Mouse (Mus musculus) intestine, embryonic 16.5 days (tissue): ENCODE data around the gene Lama1. TPM values are rescaled to one million over a fixed set of nuclear protein-coding genes. Genes with fewer than 3 reads are reported as not detected.

Experiments
- ATAC-seq: fragments of 200-750 bp; cut with Nextera tagmentation; 2 replicates; pipeline ENCODE4 v1.8.0; 2017; ENCODE audit warnings: moderate TSS enrichment, moderate library complexity
- H3K27ac ChIP-seq: fragments of 300-500 bp; sonication (generic); 2 replicates; pipeline ENCODE4 v1.5.1; 2014; ENCODE audit warnings: mild to moderate bottlenecking, low read length
- H3K27me3 ChIP-seq: fragments of 300-500 bp; sonication (generic); replicated peaks from 2 replicates; pipeline ENCODE4 v1.6.1; 2014; ENCODE audit warnings: low read length, control low read depth, mixed read lengths; ENCODE audit not compliant: control insufficient read depth, insufficient read depth
- H3K36me3 ChIP-seq: fragments of 300-500 bp; sonication (generic); 2 replicates; pipeline ENCODE4 v1.6.1; 2014; ENCODE audit warnings: low read length, control low read depth; ENCODE audit not compliant: control insufficient read depth, insufficient read depth
- H3K4me1 ChIP-seq: fragments of 300-500 bp; sonication (generic); 2 replicates; pipeline ENCODE4 v1.6.1; 2014; ENCODE audit warnings: low read length, control low read depth, mixed read lengths; ENCODE audit not compliant: control insufficient read depth, insufficient read depth
- H3K4me2 ChIP-seq: fragments of 300-500 bp; sonication (generic); 2 replicates; pipeline ENCODE4 v1.6.1; 2014; ENCODE audit warnings: low read depth, low read length, control low read depth
- H3K4me3 ChIP-seq: fragments of 300-500 bp; sonication (generic); 2 replicates; pipeline ENCODE4 v1.5.1; 2014; ENCODE audit warnings: mild to moderate bottlenecking, low read length
- H3K9ac ChIP-seq: fragments of 300-500 bp; sonication (generic); 2 replicates; pipeline ENCODE4 v1.6.1; 2014; ENCODE audit warnings: low read depth, low read length
- H3K9me3 ChIP-seq: fragments of 300-500 bp; sonication (generic); 2 replicates; pipeline ENCODE4 v1.6.1; 2016; ENCODE audit warnings: low read length, control low read depth; ENCODE audit not compliant: control insufficient read depth
- WGBS: fragments of 180-500 bp; shearing (Covaris S2); extraction: QIAGEN DNeasy Blood & Tissue Kit; methylation state at CpG from one replicate; pipeline ENCODE4 v1.1.7; 2014; 5-methylcytosine and 5-hydroxymethylcytosine counted together
- polyA plus RNA-seq: library from polyadenylated mRNA; unstranded; fragments of >200 nt; fragmentation: Nextera tagmentation; extraction: Ambion mirVana; gene quantifications from 2 replicates; pipeline ENCODE4 v1.2.1, GENCODE M21; 2015

The Lama1 gene
- polyA plus RNA-seq, 1 experiment from 2014 or later = 1.6 TPM

- H3K27me3 ChIP-seq = no peaks in the 10 kb centered on the region
- H3K9ac ChIP-seq = no peak overlapping the region
- 55% methylated on average over 13 of the region's 13 CpGs for WGBS
- no peak for ATAC-seq
- no peaks in the 10 kb centered on the region for H3K36me3 ChIP-seq
- no peaks in the 10 kb centered on the region for H3K4me1 ChIP-seq
- no peak overlapping the region for H3K4me2 ChIP-seq
- no peak overlapping the region for H3K27ac ChIP-seq
- H3K9me3 ChIP-seq = no peaks in the 10 kb centered on the region
- H3K4me3 ChIP-seq = no peak overlapping the region
These were observed 10.8 kb downstream of the Lama1 start for GRCm38 (mm10) chr17:67707793-67708364.

GRCm38 (mm10) chr17:67710377-67710781, 13.3 kb downstream of the Lama1 start:
- H3K36me3 ChIP-seq = no peaks in the 10 kb centered on the region
- ATAC-seq = no peak
- no peak overlapping the region for H3K9ac ChIP-seq
- H3K27me3 ChIP-seq = no peaks in the 10 kb centered on the region
- H3K4me3 ChIP-seq = no peak overlapping the region
- no peak overlapping the region for H3K27ac ChIP-seq
- H3K4me2 ChIP-seq = no peak overlapping the region
- WGBS = 60% methylated on average over 6 of the region's 6 CpGs
- no peaks in the 10 kb centered on the region for H3K9me3 ChIP-seq
- H3K4me1 ChIP-seq = no peaks in the 10 kb centered on the region

- no peak overlapping the region for H3K27ac ChIP-seq
- no peak for ATAC-seq
- no peaks in the 10 kb centered on the region for H3K27me3 ChIP-seq
- H3K36me3 ChIP-seq = no peaks in the 10 kb centered on the region
- H3K4me2 ChIP-seq = no peak overlapping the region
- no peaks in the 10 kb centered on the region for H3K4me1 ChIP-seq
- no peak overlapping the region for H3K4me3 ChIP-seq
- no peaks in the 10 kb centered on the region for H3K9me3 ChIP-seq
- 35% methylated on average over 4 of the region's 4 CpGs for WGBS
- no peak overlapping the region for H3K9ac ChIP-seq
These were observed 14.3 kb downstream of the Lama1 start for GRCm38 (mm10) chr17:67711361-67711760.

GRCm38 (mm10) chr17:67712929-67713328, 15.9 kb downstream of the Lama1 start:
- no peaks in the 10 kb centered on the region for H3K36me3 ChIP-seq
- H3K9ac ChIP-seq = no peak overlapping the region
- H3K4me3 ChIP-seq = no peak overlapping the region
- H3K4me1 ChIP-seq = no peaks in the 10 kb centered on the region
- WGBS = 78% methylated on average over 7 of the region's 7 CpGs
- no peak overlapping the region for H3K4me2 ChIP-seq
- no peaks in the 10 kb centered on the region for H3K27me3 ChIP-seq
- no peaks in the 10 kb centered on the region for H3K9me3 ChIP-seq
- no peak for ATAC-seq
- H3K27ac ChIP-seq = no peak overlapping the region

GRCm38 (mm10) chr17:67715466-67715865, 18.4 kb downstream of the Lama1 start:
- H3K4me3 ChIP-seq = no peak overlapping the region

GRCm38 (mm10) chr17:67722055-67722454, 25.0 kb downstream of the Lama1 start:
- Histone ChIP-seq H3K4me1 (no peaks in the 10 kb centered on the region), H3K36me3 (no peaks in the 10 kb centered on the region), H3K4me3 (no peak overlapping the region), H3K4me2 (no peak overlapping the region), H3K27me3 (no peaks in the 10 kb centered on the region), H3K9me3 (no peaks in the 10 kb centered on the region), H3K27ac (no peak overlapping the region), H3K9ac (no peak overlapping the region)
- ATAC-seq = no peak
- WGBS = 72% methylated on average over 7 of the region's 7 CpGs

More at GRCm38 (mm10) chr17:67715466-67715865, 18.4 kb downstream of the Lama1 start:
- H3K4me2 ChIP-seq = 0 out of 2 replicates have a peak overlapping the region, but pooled peaks have one; percentile 16
- no peaks in the 10 kb centered on the region for H3K4me1 ChIP-seq
- H3K27me3 ChIP-seq = no peaks in the 10 kb centered on the region
- no peak; the same call in 1 of the 2 replicates for ATAC-seq
- no peak overlapping the region for H3K27ac ChIP-seq
- no peaks in the 10 kb centered on the region for H3K36me3 ChIP-seq
- no peak overlapping the region for H3K9ac ChIP-seq
- no peaks in the 10 kb centered on the region for H3K9me3 ChIP-seq
- WGBS = 52% methylated on average over 19 of the region's 19 CpGs

- 94% methylated on average over 1 of the region's 1 CpGs for WGBS
- no peak for ATAC-seq
- H3K4me3 ChIP-seq = no peak overlapping the region
These were observed 25.5 kb downstream of the Lama1 start for GRCm38 (mm10) chr17:67722578-67722977.

GRCm38 (mm10) chr17:67723175-67724067, 26.4 kb downstream of the Lama1 start:
- ATAC-seq = no peak
- H3K4me1 ChIP-seq = no peaks in the 10 kb centered on the region
- no peak overlapping the region for H3K27ac ChIP-seq
- no peaks in the 10 kb centered on the region for H3K36me3 ChIP-seq
- 60% methylated on average over 14 of the region's 14 CpGs for WGBS
- no peak overlapping the region for H3K9ac ChIP-seq
- H3K9me3 ChIP-seq = no peaks in the 10 kb centered on the region
- H3K4me3 ChIP-seq = no peak overlapping the region
- no peak overlapping the region for H3K4me2 ChIP-seq
- no peaks in the 10 kb centered on the region for H3K27me3 ChIP-seq

More at GRCm38 (mm10) chr17:67722578-67722977, 25.5 kb downstream of the Lama1 start:
- Histone ChIP-seq H3K27ac (no peak overlapping the region), H3K9ac (no peak overlapping the region), H3K9me3 (no peaks in the 10 kb centered on the region), H3K4me2 (no peak overlapping the region), H3K27me3 (no peaks in the 10 kb centered on the region), H3K4me1 (no peaks in the 10 kb centered on the region), H3K36me3 (no peaks in the 10 kb centered on the region)

- Histone ChIP-seq H3K27ac (no peak overlapping the region), H3K9me3 (no peaks in the 10 kb centered on the region), H3K4me1 (peaks cover 11% of the 10 kb centered on the region), H3K4me3 (no peak overlapping the region), H3K36me3 (no peaks in the 10 kb centered on the region), H3K4me2 (no peak overlapping the region), H3K27me3 (no peaks in the 10 kb centered on the region), H3K9ac (no peak overlapping the region)
- WGBS = 84% methylated on average over 11 of the region's 11 CpGs
- ATAC-seq = no peak
These were observed 29.5 kb downstream of the Lama1 start for GRCm38 (mm10) chr17:67726601-67727000.
